Mouse (Mus musculus) adrenal gland, adult (tissue): Measurements from ENCODE around the gene Noc3l.

Source experiments
- DNase-seq, 2 experiments: peaks; one replicate each; pipeline ENCODE4 v3.0.0; 2022 to 2023; ENCODE audit warnings: low spot score in 1 of 2; ENCODE audit not compliant: inconsistent age in 2 of 2

Gene Noc3l

GRCm38 (mm10) chr19:38758685-38759472 lies 60.2 kb downstream of the Noc3l start:
- DNase-seq, result no peak

DNA sequence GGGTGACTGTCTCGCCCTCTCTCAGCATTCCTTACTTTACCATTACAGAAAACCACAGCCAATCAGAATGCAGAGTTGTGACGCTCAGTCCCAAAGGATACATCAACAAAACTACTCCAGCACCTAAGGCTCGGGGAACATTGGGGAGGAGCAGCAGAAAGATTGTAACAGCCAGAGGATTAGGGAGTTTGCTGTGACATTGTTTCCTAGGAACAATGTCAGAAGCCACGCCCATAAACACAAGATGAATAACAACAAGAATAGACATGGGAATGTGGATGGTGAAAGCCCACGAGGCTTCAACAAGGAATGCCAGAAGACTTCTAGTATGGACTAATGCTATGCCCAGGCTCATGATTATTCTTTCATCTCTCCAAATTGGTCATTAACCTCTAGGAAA lies 61.0 kb downstream of the Noc3l start:
- no peak for DNase-seq

DNA sequence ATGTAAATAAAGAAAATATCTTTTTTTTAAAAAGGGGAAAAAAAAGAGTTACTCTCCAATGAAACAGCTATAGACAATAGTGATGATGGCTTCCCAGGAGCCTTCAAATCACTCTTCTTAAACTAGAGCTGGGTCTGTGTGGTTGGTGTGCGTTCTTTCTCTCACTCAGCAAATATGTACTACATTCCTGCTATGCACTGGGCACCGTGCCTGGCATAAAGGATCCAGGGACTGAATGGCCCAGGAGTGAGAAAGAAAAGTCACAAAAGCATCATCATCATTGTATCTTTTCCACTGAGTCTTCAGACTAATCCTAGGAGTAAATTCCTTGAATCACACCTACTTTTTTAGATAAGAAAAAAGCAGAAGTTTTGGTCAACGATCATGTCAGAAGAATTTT lies 61.9 kb downstream of the Noc3l start:
- no peak for DNase-seq

- no peak for DNase-seq
These were observed 68.8 kb downstream of the Noc3l start for GRCm38 (mm10) chr19:38750192-38750591.

DNA sequence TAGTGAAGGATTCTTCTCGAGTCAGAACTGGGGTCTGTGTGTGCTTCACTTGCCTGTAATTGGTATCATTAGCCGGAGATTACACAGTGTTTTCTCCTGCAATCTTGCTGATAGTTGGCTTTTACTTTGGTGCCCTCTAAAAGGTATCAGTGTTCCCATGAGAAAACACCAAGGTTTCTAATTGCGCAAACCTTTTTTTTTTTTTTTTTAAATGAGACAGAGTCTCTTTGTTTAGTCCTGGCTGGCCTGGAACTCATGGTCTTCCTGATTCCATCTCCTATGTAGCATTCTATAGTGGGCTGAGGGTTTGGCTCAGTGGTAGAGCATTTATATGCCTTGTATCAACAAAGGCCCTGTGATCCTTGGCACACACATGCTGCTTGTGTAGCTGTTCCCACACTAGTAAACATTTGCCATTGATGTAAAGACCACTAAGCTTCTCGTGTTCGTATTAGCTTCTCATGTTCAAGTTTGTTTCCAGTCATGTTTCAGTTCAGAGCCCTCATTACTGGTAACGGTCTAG lies 72.5 kb downstream of the Noc3l start:
- no peak for DNase-seq

- no peak for DNase-seq
These were observed 73.1 kb downstream of the Noc3l start for GRCm38 (mm10) chr19:38745810-38746491.

DNA sequence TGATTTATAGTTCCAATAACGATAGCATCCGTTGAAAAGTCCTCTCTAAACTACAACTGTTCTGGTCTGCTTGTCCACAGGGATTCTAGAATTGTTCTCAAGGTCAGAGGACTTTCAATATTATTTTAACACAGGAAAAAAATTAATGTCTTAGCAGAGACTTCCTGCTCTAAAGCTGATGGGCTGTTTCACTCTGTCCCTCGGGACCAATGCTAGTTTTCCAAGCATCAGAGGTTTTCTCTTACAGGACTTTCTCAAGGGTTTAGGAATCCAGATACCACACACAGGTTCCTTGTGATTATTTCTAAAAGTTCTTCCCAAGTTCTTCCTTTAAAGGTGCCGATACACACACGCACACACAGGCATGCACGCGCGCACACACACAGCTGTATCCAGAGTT lies 74.5 kb downstream of the Noc3l start:
- DNase-seq, result no peak
